Mouse (Mus musculus) frontal cortex, postnatal 14 days (tissue): ENCODE results near the gene Ncaph2.

ENCODE experiments used
- DNase-seq, 2 experiments: peaks; one replicate each; pipeline ENCODE4 v3.0.0; 2022; ENCODE audit warnings: low spot score in 2 of 2

Ncaph2 gene

GRCm38 (mm10) chr15:89378831-89379401 lies 23.4 kb downstream of the Ncaph2 start, which contains the start of gene Odf3b:
Gene Odf3b (minus strand): TSS chr15:89379282.
- no peak for DNase-seq

GRCm38 (mm10) chr15:89379429-89379828 lies 23.9 kb downstream of the Ncaph2 start:
- DNase-seq: no peak

GRCm38 (mm10) chr15:89384617-89385016 lies 29.1 kb downstream of the Ncaph2 start, which contains the start of gene Klhdc7b:
Gene Klhdc7b (plus strand): TSS chr15:89384917.
- no peak for DNase-seq

- no peak for DNase-seq
Measured at GRCm38 (mm10) chr15:89387127-89387526, 31.6 kb downstream of the Ncaph2 start.

GRCm38 (mm10) chr15:89390081-89390480 lies 34.6 kb downstream of the Ncaph2 start:
- DNase-seq: no peak

GRCm38 (mm10) chr15:89396883-89397282 lies 41.4 kb downstream of the Ncaph2 start:
- DNase-seq: no peak

GRCm38 (mm10) chr15:89398146-89398545 lies 42.6 kb downstream of the Ncaph2 start:
- no peak for DNase-seq

GRCm38 (mm10) chr15:89399716-89400115 lies 44.2 kb downstream of the Ncaph2 start:
- DNase-seq: no peak

- no peak for DNase-seq
Measured at GRCm38 (mm10) chr15:89402471-89402870, 47.0 kb downstream of the Ncaph2 start.

- DNase-seq: no peak
Measured at GRCm38 (mm10) chr15:89404831-89405623, 49.5 kb downstream of the Ncaph2 start.

GRCm38 (mm10) chr15:89406691-89407090 lies 51.2 kb downstream of the Ncaph2 start:
- no peak for DNase-seq

GRCm38 (mm10) chr15:89410118-89410517 lies 54.6 kb downstream of the Ncaph2 start, which contains the start of gene Syce3:
Gene Syce3 (minus strand): TSS chr15:89410503.
- DNase-seq: no peak

GRCm38 (mm10) chr15:89415282-89415681 lies 59.8 kb downstream of the Ncaph2 start:
- no peak for DNase-seq

GRCm38 (mm10) chr15:89421938-89422337 lies 66.4 kb downstream of the Ncaph2 start:
- no peak for DNase-seq
